Mouse (Mus musculus) midbrain, embryonic 15.5 days (tissue): ENCODE data around the gene Pja2. TPM values are rescaled to one million over a fixed set of nuclear protein-coding genes. Genes with fewer than 3 reads are reported as not detected.
"Not testable (repeated sequence)": the region's sequence is repeated elsewhere in the genome, so short reads cannot be mapped to it uniquely, and the experiment has no call there.

Experiments
- ATAC-seq: fragments of 200-750 bp; cut with Nextera tagmentation; replicated peaks from 2 replicates; pipeline ENCODE4 v1.8.0; 2017; ENCODE audit warnings: moderate TSS enrichment
- H3K27ac ChIP-seq: fragments of 300-500 bp; sonication (generic); 2 replicates; pipeline ENCODE4 v1.5.1; 2015; ENCODE audit warnings: mild to moderate bottlenecking, inconsistent platforms
- H3K27me3 ChIP-seq: fragments of 300-500 bp; sonication (generic); replicated peaks from 2 replicates; pipeline ENCODE4 v1.6.1; 2015; ENCODE audit warnings: inconsistent platforms
- H3K36me3 ChIP-seq: fragments of 300-500 bp; sonication (generic); replicated peaks from 2 replicates; pipeline ENCODE4 v1.6.1; 2015; ENCODE audit warnings: inconsistent platforms
- H3K4me1 ChIP-seq: fragments of 300-500 bp; sonication (generic); 2 replicates; pipeline ENCODE4 v1.6.1; 2015; ENCODE audit warnings: inconsistent platforms
- H3K4me2 ChIP-seq: fragments of 300-500 bp; sonication (generic); 2 replicates; pipeline ENCODE4 v1.6.1; 2015; ENCODE audit warnings: inconsistent platforms, mild to moderate bottlenecking, moderate library complexity
- H3K4me3 ChIP-seq: fragments of 300-500 bp; sonication (generic); 2 replicates; pipeline ENCODE4 v1.5.1; 2015; ENCODE audit warnings: mild to moderate bottlenecking, inconsistent platforms
- H3K9ac ChIP-seq: fragments of 300-500 bp; sonication (generic); 2 replicates; pipeline ENCODE4 v1.6.1; 2015; ENCODE audit warnings: mild to moderate bottlenecking, inconsistent platforms
- H3K9me3 ChIP-seq: fragments of 300-500 bp; sonication (generic); 2 replicates; pipeline ENCODE4 v1.6.1; 2016; ENCODE audit warnings: inconsistent platforms
- WGBS: fragments of 180-500 bp; shearing (Covaris S2); methylation state at CpG from one replicate; pipeline ENCODE4 v1.1.7; 2015; ENCODE audit warnings: mixed read lengths; 5-methylcytosine and 5-hydroxymethylcytosine counted together
- polyA plus RNA-seq: library from polyadenylated mRNA; unstranded; fragments of >200 nt; fragmentation: Nextera tagmentation; extraction: Ambion mirVana; gene quantifications from 2 replicates; pipeline ENCODE4 v1.2.1, GENCODE M21; 2015

The Pja2 gene
- polyA plus RNA-seq, 1 experiment from 2014 or later, result 186 TPM

DNA sequence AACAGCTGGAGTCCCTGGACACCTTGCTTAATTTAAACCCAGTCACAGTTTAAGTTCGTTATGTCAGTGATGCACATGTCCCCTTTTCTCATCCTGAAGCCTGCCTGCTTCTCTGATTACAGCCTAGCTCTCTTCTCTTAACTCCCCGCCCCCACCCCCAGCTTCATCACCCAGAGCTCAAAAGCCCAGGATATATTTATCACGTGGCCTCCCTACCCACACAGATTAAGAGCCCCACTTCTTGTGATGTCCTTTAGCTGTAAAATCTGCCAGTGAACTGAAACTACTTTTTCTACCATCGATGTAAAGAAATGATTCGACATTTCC lies 1.0 kb upstream of the Pja2 start:
- H3K9me3 ChIP-seq, result no peaks in the 10 kb centered on the region
- H3K27me3 ChIP-seq, result no peaks in the 10 kb centered on the region
- H3K4me1 ChIP-seq, result peaks cover 19% of the 10 kb centered on the region
- H3K36me3 ChIP-seq, result no peaks in the 10 kb centered on the region
- ATAC-seq, result no peak
- peak overlapping the region; percentile 91 for H3K27ac ChIP-seq
- WGBS, result 21% methylated on average over 5 of the region's 5 CpGs
- H3K4me2 ChIP-seq, result peak overlapping the region; percentile 68
- H3K4me3 ChIP-seq, result peak overlapping the region; percentile 44
- peak overlapping the region; percentile 64 for H3K9ac ChIP-seq

DNA sequence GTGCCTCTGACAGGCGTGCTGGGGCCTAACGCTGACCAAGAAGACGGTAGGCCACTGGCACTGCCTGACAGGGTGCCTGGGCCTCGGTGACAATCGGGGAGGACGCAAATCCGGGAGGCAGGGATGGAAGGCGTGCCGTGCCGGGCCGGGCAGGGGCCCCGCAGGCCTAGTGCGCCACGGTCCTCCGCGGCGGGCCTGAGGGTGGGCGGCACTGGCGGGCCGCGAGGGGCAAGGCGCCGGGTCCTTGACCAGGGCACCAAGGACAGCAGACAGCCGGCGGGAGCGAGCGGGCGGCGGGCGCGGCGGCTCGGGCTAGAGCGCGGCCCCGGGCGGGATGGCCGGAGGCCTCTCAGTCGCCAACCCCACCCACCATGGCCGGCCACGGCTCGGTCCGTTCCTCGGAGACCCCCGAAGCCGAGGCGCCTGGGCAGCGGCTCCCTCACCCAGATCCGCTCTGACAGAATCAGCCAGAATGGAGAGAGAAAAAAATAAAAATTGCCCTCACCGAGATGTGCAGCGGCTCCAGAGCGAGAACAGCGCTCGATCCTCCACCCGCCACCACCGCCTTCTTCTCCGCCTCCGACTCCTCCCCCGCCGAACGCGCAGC lies 322 bp downstream of the Pja2 start:
- no peaks in the 10 kb centered on the region for H3K9me3 ChIP-seq
- ATAC-seq, result peak; percentile 66
- H3K4me1 ChIP-seq, result peaks cover 19% of the 10 kb centered on the region
- H3K4me2 ChIP-seq, result peak overlapping the region; percentile 50
- no peaks in the 10 kb centered on the region for H3K27me3 ChIP-seq
- no peaks in the 10 kb centered on the region for H3K36me3 ChIP-seq
- H3K27ac ChIP-seq, result peak overlapping the region; percentile 99
- H3K4me3 ChIP-seq, result peak overlapping the region; percentile 78
- H3K9ac ChIP-seq, result peak overlapping the region; percentile 100
- WGBS, result under 1% methylated on average over 62 of the region's 62 CpGs

DNA sequence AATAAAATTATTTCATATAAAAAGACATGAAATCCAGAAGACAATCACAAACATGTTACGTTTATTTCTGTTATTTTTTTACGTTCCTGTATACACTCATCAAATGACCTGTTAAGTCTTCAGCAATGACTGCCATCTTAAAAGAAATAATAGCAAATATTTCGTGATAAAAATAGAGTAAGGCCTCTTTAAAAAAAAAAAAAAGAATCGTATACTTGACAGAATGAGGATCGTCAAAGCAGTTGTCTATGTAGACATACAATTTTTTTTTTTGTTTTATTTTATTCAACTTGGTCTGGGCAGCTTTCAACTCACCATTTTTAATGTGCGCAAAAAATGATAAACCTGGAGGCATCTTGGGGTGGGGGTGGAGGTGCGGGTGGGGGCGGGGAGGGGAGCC lies 831 bp downstream of the Pja2 start:
- Histone ChIP-seq H3K27ac (peak overlapping the region; percentile 99), H3K4me3 (peak overlapping the region; percentile 78), H3K9me3 (no peaks in the 10 kb centered on the region), H3K9ac (peak overlapping the region; percentile 100), H3K36me3 (no peaks in the 10 kb centered on the region), H3K4me1 (peaks cover 19% of the 10 kb centered on the region), H3K27me3 (no peaks in the 10 kb centered on the region), H3K4me2 (peak overlapping the region; percentile 50)
- 22% methylated on average over 8 of the region's 8 CpGs for WGBS
- no peak for ATAC-seq

DNA sequence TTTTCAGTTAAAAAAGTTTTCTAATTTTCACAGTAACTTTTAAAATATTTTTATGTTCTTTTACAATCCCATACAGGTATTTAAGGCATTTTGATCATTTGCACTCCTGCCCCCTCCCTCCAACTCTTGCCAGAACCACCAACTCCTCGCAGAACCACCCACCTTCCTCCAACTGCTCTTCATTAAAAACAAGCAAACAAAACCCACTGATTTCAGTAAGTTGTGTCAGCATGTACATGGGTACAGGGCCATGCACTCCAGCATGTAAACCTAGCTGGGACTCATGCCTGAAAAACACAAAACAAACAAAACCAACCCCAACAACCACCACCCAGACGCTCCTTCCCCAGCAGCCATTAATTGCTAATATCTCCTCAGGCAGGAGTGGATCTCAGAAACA lies 7.2 kb downstream of the Pja2 start:
- Histone ChIP-seq H3K4me2 (no peak overlapping the region), H3K9ac (no peak overlapping the region), H3K9me3 (no peaks in the 10 kb centered on the region), H3K4me3 (no peak overlapping the region), H3K4me1 (peaks cover 5% of the 10 kb centered on the region; the same call in 1 of the 2 replicates), H3K27ac (no peak overlapping the region), H3K27me3 (no peaks in the 10 kb centered on the region), H3K36me3 (no peaks in the 10 kb centered on the region)
- WGBS, result 83% methylated on average over 2 of the region's 2 CpGs
- ATAC-seq, result no peak

- Histone ChIP-seq H3K4me3 (no peak overlapping the region), H3K9ac (no peak overlapping the region), H3K27me3 (no peaks in the 10 kb centered on the region), H3K9me3 (no peaks in the 10 kb centered on the region), H3K4me1 (no peaks in the 10 kb centered on the region), H3K4me2 (no peak overlapping the region), H3K27ac (no peak overlapping the region), H3K36me3 (peaks cover 13% of the 10 kb centered on the region)
- ATAC-seq, result no peak
Observed at GRCm38 (mm10) chr17:64315428-64315827, 16.3 kb downstream of the Pja2 start.

GRCm38 (mm10) chr17:64314523-64314922 lies 17.2 kb downstream of the Pja2 start:
- WGBS, result 100% methylated on average over 1 of the region's 1 CpGs
- not testable (repeated sequence) for H3K27ac ChIP-seq, ATAC-seq, H3K4me3 ChIP-seq, H3K4me2 ChIP-seq, H3K9ac ChIP-seq, H3K4me1 ChIP-seq, H3K9me3 ChIP-seq, H3K27me3 ChIP-seq
- H3K36me3 ChIP-seq, result peaks cover 13% of the 10 kb centered on the region

DNA sequence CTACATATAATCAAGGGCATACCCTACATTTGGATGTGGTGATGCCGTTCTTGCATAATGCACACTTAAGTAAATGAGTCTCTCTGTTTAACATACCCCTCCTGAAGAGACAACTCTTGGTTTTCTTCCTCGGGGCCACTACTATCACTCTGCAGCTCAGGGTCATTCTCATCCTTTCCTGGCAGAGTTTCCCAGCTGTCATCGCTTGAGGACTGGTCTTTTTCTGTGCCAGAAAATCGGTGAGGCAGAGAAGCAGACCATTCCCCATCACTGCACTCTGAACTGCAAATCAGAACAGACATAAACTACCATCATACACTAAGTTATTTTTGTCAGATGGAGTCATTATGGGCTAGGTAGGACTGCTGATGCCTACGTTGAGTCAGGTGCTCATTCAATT lies 34.1 kb downstream of the Pja2 start:
- H3K9me3 ChIP-seq, result no peaks in the 10 kb centered on the region
- H3K4me3 ChIP-seq, result no peak overlapping the region
- ATAC-seq, result no peak
- H3K9ac ChIP-seq, result no peak overlapping the region
- H3K27me3 ChIP-seq, result no peaks in the 10 kb centered on the region
- WGBS, result 92% methylated on average over 5 of the region's 5 CpGs
- H3K36me3 ChIP-seq, result no peaks in the 10 kb centered on the region
- no peak overlapping the region for H3K4me2 ChIP-seq
- H3K27ac ChIP-seq, result no peak overlapping the region
- no peaks in the 10 kb centered on the region for H3K4me1 ChIP-seq

- Histone ChIP-seq H3K27me3 (no peaks in the 10 kb centered on the region), H3K9ac (no peak overlapping the region), H3K36me3 (no peaks in the 10 kb centered on the region), H3K27ac (no peak overlapping the region), H3K4me1 (no peaks in the 10 kb centered on the region), H3K4me3 (no peak overlapping the region), H3K9me3 (no peaks in the 10 kb centered on the region), H3K4me2 (no peak overlapping the region)
- no peak for ATAC-seq
- WGBS, result 87% methylated on average over 8 of the region's 8 CpGs
Observed at GRCm38 (mm10) chr17:64292740-64293139, 39.0 kb downstream of the Pja2 start.

GRCm38 (mm10) chr17:64289684-64290083 lies 42.0 kb downstream of the Pja2 start:
- Histone ChIP-seq H3K27ac (no peak overlapping the region), H3K27me3 (no peaks in the 10 kb centered on the region), H3K4me1 (no peaks in the 10 kb centered on the region), H3K4me2 (no peak overlapping the region), H3K36me3 (peaks cover 11% of the 10 kb centered on the region), H3K4me3 (no peak overlapping the region), H3K9ac (no peak overlapping the region), H3K9me3 (no peaks in the 10 kb centered on the region)
- 36% methylated on average over 4 of the region's 4 CpGs for WGBS
- ATAC-seq, result no peak

GRCm38 (mm10) chr17:64288000-64288399 lies 43.7 kb downstream of the Pja2 start:
- H3K4me1 ChIP-seq, result no peaks in the 10 kb centered on the region
- 64% methylated on average over 7 of the region's 7 CpGs for WGBS
- H3K27ac ChIP-seq, result no peak overlapping the region
- H3K27me3 ChIP-seq, result no peaks in the 10 kb centered on the region
- ATAC-seq, result no peak
- H3K9ac ChIP-seq, result no peak overlapping the region
- H3K4me3 ChIP-seq, result no peak overlapping the region
- H3K9me3 ChIP-seq, result no peaks in the 10 kb centered on the region
- no peak overlapping the region for H3K4me2 ChIP-seq
- peaks cover 22% of the 10 kb centered on the region for H3K36me3 ChIP-seq

GRCm38 (mm10) chr17:64286836-64287235 lies 44.9 kb downstream of the Pja2 start:
- Histone ChIP-seq H3K36me3 (peaks cover 25% of the 10 kb centered on the region), H3K27ac (no peak overlapping the region), H3K27me3 (no peaks in the 10 kb centered on the region), H3K4me1 (no peaks in the 10 kb centered on the region), H3K4me3 (no peak overlapping the region), H3K9me3 (no peaks in the 10 kb centered on the region), H3K9ac (no peak overlapping the region), H3K4me2 (no peak overlapping the region)
- no peak for ATAC-seq
- WGBS, result 70% methylated on average over 3 of the region's 3 CpGs

DNA sequence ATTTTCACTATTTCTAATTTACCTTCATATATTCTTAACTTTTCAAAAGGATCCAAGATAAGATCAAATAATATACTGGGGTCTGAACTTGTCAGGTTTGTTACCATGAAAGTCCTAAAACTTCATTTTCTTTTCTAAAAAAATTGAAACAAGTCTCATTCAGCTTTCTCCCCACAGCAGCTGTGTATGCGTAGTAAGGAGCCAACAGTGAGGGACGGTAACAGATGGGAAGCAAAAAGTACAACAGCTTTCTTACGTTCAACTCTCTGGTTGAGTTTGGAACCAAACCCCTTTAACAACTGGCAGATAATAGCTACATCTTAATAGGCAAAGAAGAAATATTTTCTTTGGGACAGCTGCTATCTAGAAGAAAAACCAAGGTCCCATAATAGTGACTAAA lies 50.3 kb downstream of the Pja2 start:
- not testable (repeated sequence) for H3K9ac ChIP-seq, H3K27me3 ChIP-seq, H3K4me2 ChIP-seq, ATAC-seq, H3K4me1 ChIP-seq, H3K9me3 ChIP-seq, H3K4me3 ChIP-seq, H3K27ac ChIP-seq
- WGBS, result 80% methylated on average over 3 of the region's 3 CpGs
- peaks cover 22% of the 10 kb centered on the region for H3K36me3 ChIP-seq

GRCm38 (mm10) chr17:64277649-64278212 lies 54.0 kb downstream of the Pja2 start:
- Histone ChIP-seq H3K9ac (no peak overlapping the region), H3K4me2 (no peak overlapping the region), H3K27me3 (no peaks in the 10 kb centered on the region), H3K9me3 (no peaks in the 10 kb centered on the region), H3K4me1 (no peaks in the 10 kb centered on the region), H3K4me3 (no peak overlapping the region), H3K36me3 (0 out of 2 replicates have a peak, but pooled peaks cover 5% of the 10 kb centered on the region), H3K27ac (no peak overlapping the region)
- ATAC-seq, result no peak
- WGBS, result 79% methylated on average over 9 of the region's 9 CpGs
